Mouse (Mus musculus) CH12.LX (cell line): ENCODE measurements around the gene Six5. TPM values are rescaled to one million over a fixed set of nuclear protein-coding genes. Genes with fewer than 3 reads are reported as not detected.

ENCODE experiments used
- DNase-seq: peaks from one replicate; pipeline ENCODE4 v3.0.0-alpha.2; 2013; ENCODE audit errors: extremely low read depth
- H3K27ac ChIP-seq: 2 replicates; pipeline ENCODE4 v1.5.1; 2012; ENCODE audit warnings: low read depth, mild to moderate bottlenecking, control low read depth, moderate library complexity; ENCODE audit not compliant: insufficient read depth
- H3K27me3 ChIP-seq: replicated peaks from 2 replicates; pipeline ENCODE3; 2012; ENCODE audit warnings: inconsistent platforms
- H3K36me3 ChIP-seq, 2 experiments: replicated peaks in 1 of 2; 2 replicates each; pipeline versions ENCODE3 to v1.6.1; 2012; ENCODE audit warnings: inconsistent platforms in 1 of 2, low read length in 1 of 2, mild to moderate bottlenecking in 1 of 2, mixed read lengths in 1 of 2, moderate library complexity in 1 of 2; ENCODE audit not compliant: control insufficient read depth in 1 of 2, insufficient read depth in 1 of 2
- H3K4me1 ChIP-seq, 2 experiments: 2 replicates each; pipeline ENCODE4 v1.6.1; 2012; ENCODE audit warnings: inconsistent platforms in 1 of 2, moderate library complexity in 1 of 2; ENCODE audit not compliant: insufficient read depth in 2 of 2, control insufficient read depth in 1 of 2
- H3K4me2 ChIP-seq: 2 replicates; pipeline ENCODE4 v1.6.1; 2012; ENCODE audit warnings: low read depth, mild to moderate bottlenecking, control low read depth; ENCODE audit not compliant: poor library complexity, insufficient read depth, severe bottlenecking
- H3K4me3 ChIP-seq, 3 experiments: fragments of 150-350 bp in 1 of 3; sonication (generic) in 1 of 3; replicated peaks in 1 of 3; 2 replicates each; pipeline versions ENCODE3 to v1.5.1; 2011 to 2012; ENCODE audit warnings: low read depth in 2 of 3, low read length in 2 of 3, mild to moderate bottlenecking in 2 of 3, moderate library complexity in 2 of 3, control low read depth in 1 of 3, improper control_type of control experiment in 1 of 3, inconsistent platforms in 1 of 3, mixed read lengths in 1 of 3; ENCODE audit not compliant: poor library complexity in 1 of 3
- H3K79me2 ChIP-seq: replicated peaks from 2 replicates; pipeline ENCODE4 v1.6.1; 2012; ENCODE audit warnings: mild to moderate bottlenecking, moderate library complexity; ENCODE audit not compliant: control insufficient read depth, poor library complexity, insufficient read depth, severe bottlenecking; ENCODE audit errors: extremely low read depth
- H3K9ac ChIP-seq: 2 replicates; pipeline ENCODE4 v1.6.1; 2012; ENCODE audit warnings: low read depth, mild to moderate bottlenecking, control low read depth, moderate library complexity; ENCODE audit not compliant: insufficient read depth
- H3K9me3 ChIP-seq: replicated peaks from 2 replicates; pipeline ENCODE3; 2012; ENCODE audit warnings: low read length, inconsistent platforms, mixed read lengths
- CHD2 ChIP-seq: IDR thresholded peaks from 2 replicates; pipeline ENCODE4 v1.6.1; 2011; ENCODE audit warnings: low read length, improper control_type of control experiment
- CTCF ChIP-seq, 2 experiments: IDR thresholded peaks in 1 of 2; conservative IDR thresholded peaks in 1 of 2; 2 replicates each; pipeline ENCODE4 v1.5.1; 2011 to 2012; ENCODE audit warnings: low read depth in 2 of 2, low read length in 2 of 2, improper control_type of control experiment in 1 of 2, inconsistent platforms in 1 of 2, mild to moderate bottlenecking in 1 of 2, moderate library complexity in 1 of 2
- E2F4 ChIP-seq: IDR thresholded peaks from 2 replicates; pipeline ENCODE4 v1.6.1; 2011; ENCODE audit warnings: low read depth, low read length, improper control_type of control experiment; ENCODE audit not compliant: insufficient replicate concordance
- ELF1 ChIP-seq: IDR thresholded peaks from 2 replicates; pipeline ENCODE4 v1.6.1; 2014; ENCODE audit warnings: low read depth, mild to moderate bottlenecking, inconsistent platforms, low read length, improper control_type of control experiment
- ETS1 ChIP-seq: conservative IDR thresholded peaks from 2 replicates; pipeline ENCODE4 v1.6.1; 2012; ENCODE audit warnings: low read depth, mild to moderate bottlenecking, inconsistent platforms, low read length, improper control_type of control experiment, moderate library complexity
- GABPA ChIP-seq: IDR thresholded peaks from 2 replicates; pipeline ENCODE4 v1.6.1; 2012; ENCODE audit warnings: low read depth, low read length, improper control_type of control experiment, inconsistent platforms; ENCODE audit not compliant: insufficient replicate concordance
- HCFC1 ChIP-seq: IDR thresholded peaks from 2 replicates; pipeline ENCODE4 v1.6.1; 2012; ENCODE audit warnings: low read depth, mild to moderate bottlenecking, inconsistent platforms, low read length, improper control_type of control experiment
- IRF4 ChIP-seq: IDR thresholded peaks from 2 replicates; pipeline ENCODE4 v1.6.1; 2014; ENCODE audit warnings: low read depth, mild to moderate bottlenecking, inconsistent platforms, low read length, improper control_type of control experiment
- JUN ChIP-seq: IDR thresholded peaks from 2 replicates; pipeline ENCODE4 v1.6.1; 2011; ENCODE audit warnings: low read depth, mild to moderate bottlenecking, low read length, improper control_type of control experiment, moderate library complexity; ENCODE audit not compliant: insufficient read depth
- JUND ChIP-seq: conservative IDR thresholded peaks from 2 replicates; pipeline ENCODE4 v1.6.1; 2011; ENCODE audit warnings: low read depth, low read length, improper control_type of control experiment
- MAFK ChIP-seq: IDR thresholded peaks from 2 replicates; pipeline ENCODE4 v1.6.1; 2011; ENCODE audit warnings: low read length, improper control_type of control experiment; ENCODE audit not compliant: insufficient replicate concordance
- MAZ ChIP-seq: IDR thresholded peaks from 2 replicates; pipeline ENCODE4 v1.6.1; 2012; ENCODE audit warnings: low read depth, mild to moderate bottlenecking, inconsistent platforms, low read length, improper control_type of control experiment, moderate library complexity
- MEF2A ChIP-seq: IDR thresholded peaks from 2 replicates; pipeline ENCODE4 v1.6.1; 2014; ENCODE audit warnings: low read depth, mild to moderate bottlenecking, inconsistent platforms, low read length, improper control_type of control experiment, borderline replicate concordance
- MXI1 ChIP-seq: IDR thresholded peaks from 2 replicates; pipeline ENCODE4 v1.6.1; 2011; ENCODE audit warnings: mild to moderate bottlenecking, low read depth, low read length, improper control_type of control experiment
- NRF1 ChIP-seq: IDR thresholded peaks from 2 replicates; pipeline ENCODE4 v1.6.1; 2014; ENCODE audit warnings: low read depth, mild to moderate bottlenecking, inconsistent platforms, low read length, improper control_type of control experiment, moderate library complexity
- PAX5 ChIP-seq: IDR thresholded peaks from 2 replicates; pipeline ENCODE4 v1.6.1; 2012; ENCODE audit warnings: low read length, inconsistent platforms, mixed read lengths
- POLR2A ChIP-seq: IDR thresholded peaks from 2 replicates; pipeline ENCODE4 v1.6.1; 2011; ENCODE audit warnings: low read depth, mild to moderate bottlenecking, improper control_type of control experiment, low read length
- POLR2AphosphoS2 ChIP-seq: IDR thresholded peaks from 2 replicates; pipeline ENCODE4 v1.6.1; 2011; ENCODE audit warnings: low read depth, low read length, improper control_type of control experiment
- RCOR1 ChIP-seq: conservative IDR thresholded peaks from 2 replicates; pipeline ENCODE4 v1.6.1; 2012; ENCODE audit warnings: low read depth, mild to moderate bottlenecking, inconsistent platforms, low read length, improper control_type of control experiment
- USF1 ChIP-seq: IDR thresholded peaks from 2 replicates; pipeline ENCODE4 v1.6.1; 2014; ENCODE audit warnings: low read depth, mild to moderate bottlenecking, inconsistent platforms, low read length, improper control_type of control experiment
- ZC3H11A ChIP-seq: IDR thresholded peaks from 2 replicates; pipeline ENCODE4 v1.6.1; 2012; ENCODE audit warnings: low read depth, mild to moderate bottlenecking, inconsistent platforms, low read length, improper control_type of control experiment
- ZMIZ1 ChIP-seq: IDR thresholded peaks from 2 replicates; pipeline ENCODE4 v1.6.1; 2012; ENCODE audit warnings: low read depth, mild to moderate bottlenecking, inconsistent platforms, low read length, improper control_type of control experiment
- dilution Hi-C: fragments of 300-500 bp; cut with MboI; formaldehyde crosslinking; loops from 2 replicates; pipeline ENCODE4 v1.14.3; 2020; ENCODE audit warnings: low sequenced_read_pairs; ENCODE audit not compliant: extremely low pct_unique_long_range_greater_than_20kb, extremely low pct_ligation_motif_present
- in situ Hi-C: fragments of 300-500 bp; cut with MboI; formaldehyde crosslinking; loops from 3 replicates; pipeline ENCODE4 v1.14.3; 2019; ENCODE audit warnings: low sequenced_read_pairs, low pct_ligation_motif_present, low pct_unique_long_range_greater_than_20kb, mixed read lengths
- polyA plus RNA-seq: library from polyadenylated mRNA; unstranded; fragments of >175 nt; gene quantifications from 2 replicates; pipeline ENCODE4 v1.2.1, GENCODE M21; 2012; ENCODE audit warnings: low read depth; ENCODE audit not compliant: insufficient read length
- total RNA-seq, 2 experiments: library from RNA; depleted of rRNA; stranded (reverse); fragments of 300-350 nt in 1 of 2; fragments of >200 nt in 1 of 2; gene quantifications; 2 replicates each; pipeline ENCODE4 v1.2.3; 2012 to 2014

Gene Six5
- total and polyA plus RNA-seq, 3 experiments: 0.16 to 1.8 (median 0.33) TPM

DNA sequence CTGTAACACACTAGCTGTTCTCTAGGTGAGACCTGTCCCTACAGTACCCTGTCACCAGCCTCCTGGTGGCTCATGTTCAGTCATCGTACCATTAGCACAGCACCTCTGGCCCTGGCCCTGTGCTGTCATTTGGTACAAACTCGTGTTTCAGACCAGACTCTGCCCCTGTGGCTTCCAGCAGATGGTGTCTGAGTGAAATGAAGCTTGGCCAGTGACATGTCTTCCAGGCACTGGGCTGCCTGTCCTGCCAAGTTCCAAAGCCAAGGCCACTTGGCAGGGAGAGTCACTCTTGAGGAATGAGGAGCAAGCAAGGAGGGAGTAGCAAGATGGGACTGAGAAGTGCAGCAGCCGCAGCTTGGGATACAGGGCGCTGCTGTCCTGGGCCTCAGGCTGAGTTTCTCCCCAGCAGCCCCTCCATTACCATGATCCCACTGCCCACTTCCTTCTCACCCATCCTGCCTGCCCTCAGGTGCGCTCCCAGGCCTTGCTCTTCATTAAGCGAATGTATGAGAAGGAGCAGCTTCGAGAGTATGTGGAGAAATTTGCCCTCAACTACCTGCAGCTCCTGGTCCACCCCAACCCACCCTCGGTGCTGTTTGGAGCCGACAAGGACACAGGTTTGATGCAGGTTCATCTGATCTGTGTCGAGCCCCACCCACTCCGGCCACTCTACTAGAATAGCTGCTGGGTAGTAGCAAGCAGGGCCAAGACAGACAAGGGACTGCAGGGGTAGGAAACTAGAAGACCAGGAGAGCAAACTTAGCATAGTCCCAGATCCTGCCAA lies 47.9 kb upstream of the Six5 start:
- Histone ChIP-seq H3K27me3 (no peaks in the 10 kb centered on the region), H3K4me3 (no peak overlapping the region), H3K79me2 (no peaks in the 10 kb centered on the region), H3K36me3 (peaks cover 98% of the 10 kb centered on the region in 2 experiments), H3K27ac (no peak overlapping the region), H3K9ac (no peak overlapping the region), H3K4me1 (peaks cover 0 to 12% of the 10 kb centered on the region in 2 experiments; a peak in 1 of 4 replicates), H3K4me2 (no peak overlapping the region), H3K9me3 (no peaks in the 10 kb centered on the region)
- DNase-seq: no peak
- TF ChIP-seq ETS1: no peak
- no peak for TF ChIP-seq MXI1
- TF ChIP-seq E2F4: no peak
- TF ChIP-seq RCOR1: no peak
- TF ChIP-seq POLR2A: no peak
- no peak for TF ChIP-seq IRF4
- no peak for TF ChIP-seq MEF2A
- no peak for TF ChIP-seq NRF1
- TF ChIP-seq GABPA: no peak
- no peak for TF ChIP-seq HCFC1
- no peak for TF ChIP-seq MAZ
- no peak for TF ChIP-seq USF1
- no peak for TF ChIP-seq PAX5
- in situ Hi-C loops (no loop called here), dilution Hi-C loops (no loop called here)

DNA sequence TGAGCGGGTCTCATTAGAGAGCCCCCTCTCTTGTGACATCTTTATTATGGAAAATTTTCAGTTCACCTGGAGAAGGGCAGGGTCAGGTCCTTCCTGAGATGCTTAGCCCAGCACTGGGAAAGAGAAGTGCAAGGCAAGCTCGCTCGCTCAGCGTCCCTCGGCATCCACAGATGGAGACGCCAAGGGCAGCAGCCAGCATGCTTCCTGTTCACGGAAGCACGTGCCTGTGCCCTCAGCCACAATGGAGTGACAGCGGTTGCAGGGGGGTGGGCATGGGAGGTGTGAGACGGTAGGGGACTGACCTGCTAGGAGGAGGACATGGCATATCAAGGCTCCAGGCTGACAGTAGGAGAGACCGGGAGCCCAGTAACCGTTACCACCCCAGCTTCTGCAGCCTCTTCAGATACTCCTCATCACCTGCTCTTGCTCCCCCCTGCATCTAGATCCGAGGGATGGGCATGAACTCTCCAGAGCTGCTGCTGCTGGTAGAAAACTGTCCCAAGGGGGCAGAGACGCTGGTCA lies 46.3 kb upstream of the Six5 start:
- Histone ChIP-seq H3K79me2 (no peaks in the 10 kb centered on the region), H3K27me3 (no peaks in the 10 kb centered on the region), H3K27ac (no peak overlapping the region), H3K9me3 (no peaks in the 10 kb centered on the region), H3K4me1 (peaks cover 0 to 12% of the 10 kb centered on the region in 2 experiments; a peak in 1 of 4 replicates), H3K36me3 (peaks cover 96 to 98% of the 10 kb centered on the region in 2 experiments), H3K4me3 (no peak overlapping the region), H3K4me2 (no peak overlapping the region), H3K9ac (no peak overlapping the region)
- DNase-seq: no peak
- in situ Hi-C loops: no loop called here
- dilution Hi-C loops: no loop called here
- TF ChIP-seq MAFK (no peak), CTCF (conservative IDR thresholded peaks at IDR 0.05 in 1 of 2, IDR thresholded peaks at IDR 0.05 in 1 of 2; ENCODE audit: low read depth in 2 of 2, low read length in 2 of 2) (no peak), USF1 (no peak), ZC3H11A (no peak), POLR2AphosphoS2 (no peak), ZMIZ1 (no peak), JUND (no peak), CHD2 (no peak), JUN (no peak), IRF4 (no peak), ELF1 (no peak)
